Mouse (Mus musculus) hematopoietic multipotent progenitor cell, adult 10-12 weeks (in vitro differentiated cells): ENCODE measurements around the gene Osr1. TPM values are rescaled to one million over a fixed set of nuclear protein-coding genes. Genes with fewer than 3 reads are reported as not detected.

Experiments
- polyA plus RNA-seq: library from polyadenylated mRNA; stranded (reverse); fragments of >175 nt; gene quantifications from 2 replicates; pipeline ENCODE4 v1.2.3, GENCODE M21; 2012; ENCODE audit warnings: low replicate concordance

Osr1 gene
- polyA plus RNA-seq, result 0.07 and 0.31 TPM in 2 replicates

GRCm38 (mm10) chr12:9569971-9570370 is at the start of gene Osr1:
Gene Osr1 (plus strand): TSS chr12:9570116.

